Mouse (Mus musculus) liver, postnatal 0 days (tissue): ENCODE measurements around the gene Zfp275. TPM values are rescaled to one million over a fixed set of nuclear protein-coding genes. Genes with fewer than 3 reads are reported as not detected.
"Not testable (repeated sequence)": the region's sequence is repeated elsewhere in the genome, so short reads cannot be mapped to it uniquely, and the experiment has no call there.

Source experiments
- ATAC-seq: fragments of 200-750 bp; cut with Nextera tagmentation; 2 replicates; pipeline ENCODE4 v1.8.0; 2017; ENCODE audit warnings: mild to moderate bottlenecking, moderate library complexity
- DNase-seq: peaks from one replicate; pipeline ENCODE4 v3.0.0-alpha.2; 2016
- H3K27ac ChIP-seq: fragments of 300-500 bp; sonication (generic); 2 replicates; pipeline ENCODE4 v1.5.1; 2014; ENCODE audit warnings: antibody characterized with exemption, moderate library complexity, mild to moderate bottlenecking, low read depth
- H3K27me3 ChIP-seq: fragments of 300-500 bp; sonication (generic); 2 replicates; pipeline ENCODE4 v1.6.1; 2014; ENCODE audit warnings: low read length, control low read depth, mixed read lengths; ENCODE audit not compliant: insufficient read depth
- H3K36me3 ChIP-seq: fragments of 300-500 bp; sonication (generic); replicated peaks from 2 replicates; pipeline ENCODE4 v1.6.1; 2014; ENCODE audit warnings: mild to moderate bottlenecking, control low read depth, low read length, moderate library complexity, mixed read lengths; ENCODE audit not compliant: insufficient read depth
- H3K4me1 ChIP-seq: fragments of 300-500 bp; sonication (generic); 2 replicates; pipeline ENCODE4 v1.6.1; 2014; ENCODE audit warnings: antibody characterized with exemption, mild to moderate bottlenecking, control low read depth; ENCODE audit not compliant: insufficient read depth
- H3K4me2 ChIP-seq: fragments of 300-500 bp; sonication (generic); 2 replicates; pipeline ENCODE4 v1.6.1; 2014; ENCODE audit warnings: low read depth, mild to moderate bottlenecking, low read length, moderate library complexity, mixed read lengths
- H3K4me3 ChIP-seq: fragments of 300-500 bp; sonication (generic); 2 replicates; pipeline ENCODE4 v1.5.1; 2014; ENCODE audit warnings: low read depth, low read length
- H3K9ac ChIP-seq: fragments of 300-500 bp; sonication (generic); replicated peaks from 2 replicates; pipeline ENCODE4 v1.6.1; 2014; ENCODE audit warnings: mild to moderate bottlenecking, moderate library complexity
- H3K9me3 ChIP-seq: fragments of 300-500 bp; sonication (generic); 2 replicates; pipeline ENCODE4 v1.6.1; 2016; ENCODE audit warnings: mild to moderate bottlenecking, control low read depth, low read length, mixed read lengths
- CTCF ChIP-seq: sonication (generic); IDR thresholded peaks from 2 replicates; pipeline ENCODE4 v1.5.1; 2016; ENCODE audit warnings: antibody characterized with exemption, low read depth
- EP300 ChIP-seq: IDR thresholded peaks from 2 replicates; pipeline ENCODE4 v1.6.1; 2016; ENCODE audit warnings: antibody characterized with exemption, low read depth, mild to moderate bottlenecking
- WGBS: fragments of 180-500 bp; shearing (Covaris S2); extraction: QIAGEN DNeasy Blood & Tissue Kit; methylation state at CpG from one replicate; pipeline ENCODE4 v1.1.7; 2014; ENCODE audit not compliant: insufficient replicate concordance; 5-methylcytosine and 5-hydroxymethylcytosine counted together
- polyA plus RNA-seq: library from polyadenylated mRNA; unstranded; fragments of >200 nt; fragmentation: Nextera tagmentation; extraction: Ambion mirVana; gene quantifications from 2 replicates; pipeline ENCODE4 v1.2.1, GENCODE M21; 2015

Zfp275 gene
- polyA plus RNA-seq, 1 experiment from 2014 or later: 1.7 TPM

- TF ChIP-seq CTCF (no peak), EP300 (no peak)
- DNase-seq (no peak), ATAC-seq (no peak)
- Histone ChIP-seq H3K27ac (no peak overlapping the region), H3K4me3 (no peak overlapping the region), H3K9ac (no peak overlapping the region), H3K4me1 (no peaks in the 10 kb centered on the region), H3K9me3 (no peaks in the 10 kb centered on the region), H3K27me3 (no peaks in the 10 kb centered on the region), H3K36me3 (peaks cover 19% of the 10 kb centered on the region), H3K4me2 (no peak overlapping the region)
- 85% methylated on average over 2 of the region's 2 CpGs for WGBS
Observed at GRCm38 (mm10) chrX:73356163-73356562, 13.7 kb downstream of the Zfp275 start.

- 67% methylated on average over 1 of the region's 1 CpGs for WGBS
- Histone ChIP-seq H3K4me1 (no peaks in the 10 kb centered on the region), H3K4me3 (no peak overlapping the region), H3K4me2 (no peak overlapping the region), H3K9ac (no peak overlapping the region), H3K36me3 (peaks cover 14% of the 10 kb centered on the region), H3K27me3 (no peaks in the 10 kb centered on the region), H3K27ac (no peak overlapping the region), H3K9me3 (no peaks in the 10 kb centered on the region)
- DNase-seq (no peak), ATAC-seq (no peak)
- TF ChIP-seq CTCF (no peak), EP300 (no peak)
Observed at GRCm38 (mm10) chrX:73356719-73357118, 14.3 kb downstream of the Zfp275 start.

- Histone ChIP-seq H3K4me3 (no peak overlapping the region), H3K9me3 (no peaks in the 10 kb centered on the region), H3K4me2 (no peak overlapping the region), H3K4me1 (no peaks in the 10 kb centered on the region), H3K27ac (no peak overlapping the region), H3K36me3 (no peaks in the 10 kb centered on the region), H3K9ac (no peak overlapping the region), H3K27me3 (no peaks in the 10 kb centered on the region)
- TF ChIP-seq EP300 (no peak), CTCF (no peak)
- DNase-seq: no peak
- ATAC-seq: no peak
Observed at GRCm38 (mm10) chrX:73363291-73363690, 20.9 kb downstream of the Zfp275 start.

DNA sequence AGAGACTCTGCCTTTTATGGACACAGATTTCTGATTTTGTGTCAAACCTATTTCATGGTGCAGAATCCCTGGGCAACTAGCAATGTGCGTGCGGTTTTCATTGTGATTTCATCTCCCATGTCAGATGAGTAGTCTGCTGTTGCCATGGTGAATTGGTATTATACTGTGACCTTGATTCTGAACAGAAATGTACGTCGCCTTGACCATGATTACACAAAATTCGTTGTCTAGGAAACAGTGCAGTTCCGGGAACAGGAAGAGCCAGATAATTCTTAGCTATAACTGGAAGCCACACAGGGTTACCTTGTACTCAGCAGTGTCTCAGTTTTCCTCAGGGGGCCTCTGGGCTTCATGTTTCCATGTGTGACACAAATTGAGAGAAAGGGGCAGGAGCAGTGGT, 42.0 kb downstream of the Zfp275 start:
- 69% methylated on average over 6 of the region's 6 CpGs for WGBS
- Histone ChIP-seq H3K4me2 (no peak overlapping the region), H3K9me3 (no peaks in the 10 kb centered on the region), H3K4me1 (no peaks in the 10 kb centered on the region), H3K9ac (no peak overlapping the region), H3K4me3 (no peak overlapping the region), H3K27ac (no peak overlapping the region), H3K27me3 (no peaks in the 10 kb centered on the region), H3K36me3 (no peaks in the 10 kb centered on the region)
- TF ChIP-seq EP300 (no peak), CTCF (no peak)
- DNase-seq: no peak
- no peak for ATAC-seq

- Histone ChIP-seq H3K27ac (no peak overlapping the region), H3K4me2 (no peak overlapping the region), H3K9me3 (no peaks in the 10 kb centered on the region), H3K27me3 (no peaks in the 10 kb centered on the region), H3K4me1 (no peaks in the 10 kb centered on the region), H3K9ac (no peak overlapping the region), H3K36me3 (no peaks in the 10 kb centered on the region), H3K4me3 (no peak overlapping the region)
- WGBS: 22% methylated on average over 1 of the region's 1 CpGs
- no peak for ATAC-seq
- no peak for TF ChIP-seq CTCF
- TF ChIP-seq EP300: no peak
- no peak for DNase-seq
Observed at GRCm38 (mm10) chrX:73384924-73385323, 42.5 kb downstream of the Zfp275 start.

DNA sequence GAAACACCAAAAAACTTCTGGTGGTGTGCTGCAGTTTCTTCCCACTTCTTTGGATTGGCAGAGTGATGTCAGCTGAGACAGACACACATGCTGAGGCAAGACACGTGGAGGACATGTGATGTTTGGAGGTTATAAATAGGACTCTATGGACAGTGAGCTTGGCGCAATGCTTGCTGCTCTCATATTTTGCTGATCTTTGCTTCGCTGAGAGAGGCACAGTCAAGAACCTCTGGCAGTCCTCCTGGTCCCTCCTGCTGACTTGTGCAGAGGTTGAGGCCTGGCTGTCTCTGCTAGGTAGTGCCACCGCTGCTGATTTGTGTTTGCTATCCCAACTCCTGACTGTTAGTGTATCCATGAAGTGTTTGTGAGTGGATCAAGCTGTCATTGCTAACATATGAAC, 49.1 kb downstream of the Zfp275 start:
- no peak for ATAC-seq
- Histone ChIP-seq H3K4me2 (no peak overlapping the region), H3K9ac (no peak overlapping the region), H3K9me3 (no peaks in the 10 kb centered on the region), H3K36me3 (no peaks in the 10 kb centered on the region), H3K27ac (no peak overlapping the region), H3K27me3 (peaks cover 2% of the 10 kb centered on the region; the same call in 1 of the 2 replicates), H3K4me1 (no peaks in the 10 kb centered on the region), H3K4me3 (no peak overlapping the region)
- 71% methylated on average over 4 of the region's 4 CpGs for WGBS
- no peak for TF ChIP-seq EP300
- no peak for TF ChIP-seq CTCF
- DNase-seq: no peak

- ATAC-seq (no peak), DNase-seq (no peak)
- H3K4me3 ChIP-seq: no peak overlapping the region
- no peak overlapping the region for H3K27ac ChIP-seq
- TF ChIP-seq EP300: no peak
- TF ChIP-seq CTCF: no peak
- H3K4me1 ChIP-seq: no peaks in the 10 kb centered on the region
- no peak overlapping the region for H3K9ac ChIP-seq
- no peak overlapping the region for H3K4me2 ChIP-seq
- 88% methylated on average over 1 of the region's 1 CpGs for WGBS
- no peaks in the 10 kb centered on the region for H3K9me3 ChIP-seq
- H3K27me3 ChIP-seq: peaks cover 2% of the 10 kb centered on the region; the same call in 1 of the 2 replicates
- no peaks in the 10 kb centered on the region for H3K36me3 ChIP-seq
Observed at GRCm38 (mm10) chrX:73396446-73396845, 54.0 kb downstream of the Zfp275 start.

GRCm38 (mm10) chrX:73398636-73399035, 56.2 kb downstream of the Zfp275 start, which contains the start of gene Gm18336:
Gene Gm18336 (minus strand): TSS chrX:73398736.
- not testable (repeated sequence) for ATAC-seq, H3K27ac ChIP-seq, H3K9me3 ChIP-seq, H3K4me3 ChIP-seq, H3K9ac ChIP-seq, H3K36me3 ChIP-seq, H3K27me3 ChIP-seq, DNase-seq, H3K4me2 ChIP-seq, H3K4me1 ChIP-seq
- 54% methylated on average over 1 of the region's 2 CpGs for WGBS
